Mouse (Mus musculus) T-helper 2 cell (primary cell): ENCODE data around the gene Dpp6.

Experiments used
- in situ Hi-C: fragments of 300-600 bp; cut with MboI, MseI; formaldehyde crosslinking; loops from one replicate; pipeline ENCODE4 v1.15.1; 2025; ENCODE audit warnings: high pct_unique_total_duplicates

The Dpp6 gene

GRCm38 (mm10) chr5:27658165-27658564 lies 841.2 kb downstream of the Dpp6 start:
- in situ Hi-C loops = no loop called here

- in situ Hi-C loops = no loop called here
Observed at GRCm38 (mm10) chr5:27658569-27658968, 841.6 kb downstream of the Dpp6 start.

- in situ Hi-C loops = no loop called here
Observed at GRCm38 (mm10) chr5:27659019-27659418, 842.0 kb downstream of the Dpp6 start.

GRCm38 (mm10) chr5:27659781-27660180 lies 842.8 kb downstream of the Dpp6 start:
- in situ Hi-C loops = no loop called here

GRCm38 (mm10) chr5:27664111-27664510 lies 847.1 kb downstream of the Dpp6 start:
- in situ Hi-C loops = no loop called here

- in situ Hi-C loops = no loop called here
Observed at GRCm38 (mm10) chr5:27671487-27671886, 854.5 kb downstream of the Dpp6 start.

GRCm38 (mm10) chr5:27677247-27677666 lies 860.3 kb downstream of the Dpp6 start:
- in situ Hi-C loops = no loop called here

GRCm38 (mm10) chr5:27679151-27679550 lies 862.1 kb downstream of the Dpp6 start:
- in situ Hi-C loops = no loop called here

- in situ Hi-C loops = no loop called here
Observed at GRCm38 (mm10) chr5:27680476-27680875, 863.5 kb downstream of the Dpp6 start.

GRCm38 (mm10) chr5:27685162-27685561 lies 868.2 kb downstream of the Dpp6 start:
- in situ Hi-C loops = no loop called here

GRCm38 (mm10) chr5:27685923-27686322 lies 868.9 kb downstream of the Dpp6 start:
- in situ Hi-C loops = no loop called here

- in situ Hi-C loops = no loop called here
Observed at GRCm38 (mm10) chr5:27687311-27687710, 870.3 kb downstream of the Dpp6 start.

- in situ Hi-C loops = no loop called here
Observed at GRCm38 (mm10) chr5:27702482-27702881, 885.5 kb downstream of the Dpp6 start.

- in situ Hi-C loops = no loop called here
Observed at GRCm38 (mm10) chr5:27705020-27705419, 888.0 kb downstream of the Dpp6 start.

- in situ Hi-C loops = no loop called here
Observed at GRCm38 (mm10) chr5:27706551-27706950, 889.5 kb downstream of the Dpp6 start.

GRCm38 (mm10) chr5:27707283-27707682 lies 890.3 kb downstream of the Dpp6 start:
- in situ Hi-C loops = no loop called here

- in situ Hi-C loops = no loop called here
Observed at GRCm38 (mm10) chr5:27708209-27708608, 891.2 kb downstream of the Dpp6 start.

- in situ Hi-C loops = no loop called here
Observed at GRCm38 (mm10) chr5:27711461-27712192, 894.6 kb downstream of the Dpp6 start.

GRCm38 (mm10) chr5:27714356-27714755 lies 897.4 kb downstream of the Dpp6 start:
- in situ Hi-C loops = no loop called here

- in situ Hi-C loops = no loop called here
Observed at GRCm38 (mm10) chr5:27716026-27716425, 899.0 kb downstream of the Dpp6 start.

- in situ Hi-C loops = no loop called here
Observed at GRCm38 (mm10) chr5:27717301-27717700, 900.3 kb downstream of the Dpp6 start.

GRCm38 (mm10) chr5:27719311-27719710 lies 902.3 kb downstream of the Dpp6 start:
- in situ Hi-C loops = no loop called here

- in situ Hi-C loops = no loop called here
Observed at GRCm38 (mm10) chr5:27724460-27724859, 907.5 kb downstream of the Dpp6 start.

- in situ Hi-C loops = no loop called here
Observed at GRCm38 (mm10) chr5:27730666-27731065, 913.7 kb downstream of the Dpp6 start.
